Mouse (Mus musculus) CD4-positive, CD25-positive, alpha-beta regulatory T cell, adult 2 months (primary cell): ENCODE data around the gene Trmt1.
A peak's percentile ranks its signal among the peaks of the same experiment; 100 is the strongest.

Experiments
- DNase-seq: peaks from one replicate; pipeline ENCODE4 v3.0.0-alpha.2; 2012; ENCODE audit warnings: low read depth, low spot score

Gene Trmt1

DNA sequence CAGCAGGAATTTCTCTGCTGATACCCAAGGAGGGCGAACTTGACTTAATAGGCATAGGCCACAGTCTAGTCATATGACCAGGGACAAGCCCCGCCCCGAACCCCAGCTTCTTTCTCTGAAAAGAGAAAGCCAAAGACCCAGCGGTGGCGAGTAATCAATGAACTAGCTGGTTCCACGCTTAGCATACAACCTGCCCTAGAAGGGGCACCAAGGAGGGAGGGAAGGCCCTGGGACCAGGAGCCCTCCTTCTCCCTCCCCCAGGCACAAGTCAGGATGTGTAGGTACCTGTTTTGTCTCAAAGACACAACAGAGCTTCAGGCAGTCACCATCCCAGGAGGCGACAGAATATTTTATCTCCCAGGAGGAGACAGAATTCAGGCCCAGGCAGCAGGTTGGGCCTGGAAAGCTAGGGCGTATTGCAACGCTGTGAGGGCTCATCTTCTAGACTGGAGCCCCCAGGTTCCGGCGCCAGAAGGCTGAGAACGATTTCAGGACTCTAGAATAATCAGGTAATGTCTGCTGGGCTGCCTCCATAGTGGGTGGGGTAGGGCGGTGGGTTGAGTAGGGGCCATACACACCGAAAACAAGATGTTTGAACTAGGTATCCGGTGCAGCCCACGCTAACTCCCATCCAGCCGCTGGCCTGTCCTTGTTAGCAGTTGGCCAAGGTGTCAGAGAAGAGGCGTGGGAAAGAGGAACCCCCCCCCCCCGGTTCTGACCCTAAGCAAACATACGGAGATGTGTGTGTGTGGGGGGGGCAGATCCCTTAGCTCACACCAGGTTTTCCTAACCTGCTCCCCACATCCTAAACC is at the start of gene Trmt1:
Trmt1 (plus strand) TSS at position 117 of the 812 bp plus-strand sequence.
- DNase-seq = peak; percentile 57

DNA sequence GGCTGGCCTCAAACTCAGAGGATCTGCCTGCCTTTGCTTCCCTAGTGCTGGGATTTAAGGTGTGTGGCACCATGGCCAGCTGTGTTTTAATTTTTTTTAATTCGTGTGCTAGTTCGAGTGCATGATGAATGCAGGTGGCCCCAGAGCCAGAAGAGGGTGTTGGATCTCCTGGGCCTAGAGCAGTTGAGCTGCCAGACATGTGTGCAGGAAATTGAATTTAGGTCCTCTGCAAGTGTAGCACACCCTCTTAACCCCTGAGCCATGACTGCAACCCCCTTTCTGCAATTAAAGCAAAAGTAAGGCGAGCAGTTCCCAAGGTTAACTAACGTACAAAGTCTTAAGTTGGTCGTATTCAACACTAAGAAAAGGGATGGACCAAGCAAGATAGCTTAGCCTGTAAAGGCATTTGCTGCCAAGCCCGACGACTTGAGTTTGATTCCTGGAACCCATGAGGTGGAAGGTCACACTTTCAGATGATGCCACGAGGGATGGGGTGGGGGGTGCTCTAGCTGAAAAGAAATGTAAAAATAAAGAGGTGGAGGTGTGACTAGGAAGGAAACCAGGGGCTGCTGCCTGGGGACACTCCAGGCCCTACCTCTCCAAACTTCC is 48.1 kb upstream of the Trmt1 start:
- DNase-seq = peak; percentile 43

DNA sequence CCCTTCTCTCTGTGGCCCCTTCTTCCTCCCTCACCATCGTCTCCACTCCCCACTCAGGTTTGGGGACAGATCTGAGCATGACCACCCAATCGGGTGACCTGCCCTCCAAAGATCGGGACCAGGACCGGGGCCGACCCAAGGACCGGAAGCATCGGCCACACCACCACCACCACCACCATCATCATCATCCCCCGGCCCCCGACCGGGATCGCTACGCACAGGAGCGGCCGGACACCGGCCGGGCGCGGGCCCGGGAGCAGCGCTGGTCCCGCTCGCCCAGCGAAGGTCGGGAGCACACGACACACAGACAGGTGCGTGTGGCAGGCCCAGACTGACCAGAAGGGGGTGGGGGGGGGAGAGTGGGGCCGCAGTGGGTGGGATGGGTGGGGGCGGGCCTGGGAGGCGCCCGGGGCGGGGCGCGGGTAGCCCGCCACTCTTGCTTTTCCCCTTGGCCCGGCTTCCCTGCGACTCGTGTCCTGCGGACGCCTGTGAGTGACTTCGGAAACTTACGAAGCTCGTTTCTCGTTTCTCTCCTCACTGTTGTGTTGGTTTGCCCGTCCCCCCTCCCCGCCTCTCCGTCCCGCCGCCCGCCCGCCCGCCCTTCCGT is 47.4 kb upstream of the Trmt1 start:
- DNase-seq = peak; percentile 45

DNA sequence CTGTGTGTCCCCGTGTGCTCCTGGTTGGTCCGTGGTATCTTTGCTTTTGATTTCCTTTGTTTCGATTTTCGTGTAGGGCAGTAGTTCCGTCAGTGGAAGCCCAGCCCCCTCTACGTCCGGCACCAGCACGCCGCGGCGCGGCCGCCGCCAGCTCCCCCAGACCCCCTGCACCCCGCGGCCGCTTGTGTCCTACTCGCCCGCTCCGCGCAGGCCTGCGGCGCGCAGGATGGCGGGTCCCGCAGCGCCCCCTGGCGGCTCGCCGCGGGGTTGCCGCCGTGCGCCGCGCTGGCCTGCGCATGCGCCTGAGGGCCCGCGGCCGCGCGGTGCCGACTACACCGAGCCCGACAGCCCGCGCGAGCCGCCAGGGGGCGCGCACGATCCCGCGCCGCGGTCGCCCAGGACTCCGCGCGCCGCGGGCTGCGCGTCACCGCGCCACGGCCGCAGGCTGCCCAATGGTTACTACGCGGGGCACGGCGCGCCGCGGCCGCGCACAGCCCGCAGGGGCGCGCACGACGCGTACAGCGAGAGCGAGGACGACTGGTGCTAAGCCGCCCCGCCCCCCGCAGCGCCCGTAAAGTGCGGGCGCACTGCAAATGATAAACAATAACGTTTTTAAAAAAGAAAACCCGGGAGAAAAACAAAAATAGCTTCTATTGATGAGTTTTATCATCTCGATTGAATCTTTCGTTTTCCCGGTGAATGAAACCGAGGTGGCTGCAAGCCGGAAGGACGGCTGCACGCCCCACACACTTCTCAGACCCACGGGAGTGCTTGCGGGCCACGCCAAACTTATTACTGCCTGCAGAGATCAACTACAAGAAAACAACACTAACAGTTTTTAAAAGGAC is 46.7 kb upstream of the Trmt1 start:
- peak; percentile 98 for DNase-seq

DNA sequence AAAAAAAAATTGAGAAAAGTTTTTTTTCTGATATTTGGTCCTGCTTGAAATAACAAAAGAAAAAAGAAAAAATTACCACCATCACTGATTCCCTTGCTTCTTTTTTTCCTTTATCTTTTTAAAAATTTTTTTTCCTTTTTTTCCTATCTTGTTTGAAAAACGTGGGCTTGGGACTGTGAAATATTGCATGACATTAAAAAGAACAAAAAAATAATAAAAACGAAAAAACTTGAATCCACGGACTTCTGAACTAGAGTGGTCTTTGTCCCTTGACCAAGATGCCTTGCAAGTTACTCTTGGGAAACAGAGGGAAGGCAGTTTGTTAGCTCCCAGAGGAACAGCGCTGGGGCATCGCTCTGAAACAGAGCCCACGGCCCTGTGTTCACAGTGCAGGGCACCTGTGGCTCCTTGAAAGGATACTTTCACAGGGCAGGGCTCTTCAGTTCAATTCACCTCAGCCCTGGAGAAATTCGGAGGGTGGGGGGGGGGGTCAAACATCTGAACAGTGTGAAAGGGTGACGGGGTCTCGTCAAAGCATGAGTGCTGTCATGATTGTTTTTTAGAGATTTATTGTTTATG is 46.0 kb upstream of the Trmt1 start:
- DNase-seq = peak; percentile 20

DNA sequence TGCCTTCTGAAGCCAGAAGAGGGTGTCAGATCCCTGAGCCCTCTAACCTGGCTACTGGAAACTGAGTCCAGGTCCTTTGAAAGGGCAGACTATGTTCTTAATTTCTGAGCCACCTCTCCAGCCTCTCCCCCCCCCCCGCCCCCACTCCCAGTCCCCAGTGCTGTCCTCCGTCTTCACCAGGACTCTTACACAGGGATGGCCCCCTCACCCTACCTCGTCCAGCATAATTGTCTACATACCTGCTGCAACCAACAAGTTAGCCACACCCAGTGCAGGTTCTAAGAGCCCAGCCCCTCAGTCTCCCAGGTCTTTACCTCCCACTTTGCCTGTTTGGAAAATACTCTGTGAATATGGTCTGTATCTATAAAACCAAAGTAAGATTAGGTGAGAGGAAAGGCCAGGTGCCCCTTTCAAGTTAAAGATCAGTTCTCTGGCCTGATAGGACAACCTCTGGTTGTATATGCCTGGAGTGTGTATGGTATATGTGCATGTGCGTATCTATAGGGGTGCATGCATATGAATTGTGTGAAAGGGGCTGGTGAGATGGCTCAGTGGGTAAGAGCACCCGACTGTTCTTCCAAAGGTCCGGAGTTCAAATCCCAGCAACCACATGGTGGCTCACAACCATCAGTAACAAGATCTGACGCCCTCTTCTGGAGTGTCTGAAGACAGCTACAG is 45.4 kb upstream of the Trmt1 start:
- peak; percentile 25 for DNase-seq

DNA sequence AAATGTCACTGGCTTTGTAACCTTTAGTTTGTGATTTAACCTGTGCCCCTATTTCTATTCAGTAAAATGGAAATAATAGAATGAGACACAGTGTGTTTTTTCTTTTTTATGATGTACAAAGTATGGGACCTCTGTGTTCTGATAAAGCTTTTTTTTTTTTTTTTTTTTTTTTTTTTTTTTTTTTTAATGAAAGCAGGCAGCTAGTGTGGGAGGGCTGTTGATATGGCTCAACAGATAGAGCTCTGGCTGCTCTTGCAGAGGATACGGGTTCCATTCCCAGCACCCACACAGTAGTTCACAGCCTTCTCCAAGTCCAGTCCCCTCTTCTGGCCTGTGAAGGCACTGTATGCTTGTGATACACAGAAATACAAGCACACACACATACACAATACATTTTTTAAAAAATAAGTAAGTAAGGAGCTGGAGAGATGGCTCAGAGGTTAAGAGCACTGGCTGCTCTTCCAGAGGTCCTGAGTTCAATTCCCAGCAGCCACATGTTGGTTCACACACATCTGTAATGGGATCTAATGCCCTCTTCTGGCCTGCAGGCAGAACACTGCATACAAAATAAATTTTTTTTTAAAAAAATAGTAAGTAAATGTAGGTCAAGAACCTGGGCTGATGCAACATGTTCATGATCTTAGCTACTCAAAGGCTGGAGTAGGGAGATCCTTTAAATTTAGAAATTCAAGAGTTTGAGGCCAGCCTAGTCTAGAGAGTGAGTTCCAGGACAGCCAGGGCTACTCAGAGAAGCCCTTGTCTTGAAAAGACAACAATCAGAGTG is 44.3 kb upstream of the Trmt1 start:
- no peak for DNase-seq

DNA sequence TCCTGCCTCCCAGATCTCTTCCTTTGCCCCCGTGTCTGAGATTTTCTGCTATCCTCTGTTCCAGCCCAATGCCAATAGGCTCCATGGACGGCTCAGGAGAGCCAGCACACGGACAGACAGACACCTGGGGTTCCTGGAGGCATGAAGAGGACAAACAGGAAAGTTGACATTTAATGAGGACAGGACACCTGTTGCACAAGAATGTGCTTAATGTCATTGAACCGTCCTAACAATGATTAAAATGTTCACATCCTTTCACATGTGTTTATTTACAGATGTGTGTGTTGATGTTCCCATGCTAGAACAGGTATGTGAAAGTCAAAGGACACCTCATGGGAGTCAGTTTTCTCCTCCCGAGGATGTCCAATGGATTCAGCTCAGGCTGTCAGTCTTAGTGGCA is 43.1 kb upstream of the Trmt1 start:
- no peak for DNase-seq

DNA sequence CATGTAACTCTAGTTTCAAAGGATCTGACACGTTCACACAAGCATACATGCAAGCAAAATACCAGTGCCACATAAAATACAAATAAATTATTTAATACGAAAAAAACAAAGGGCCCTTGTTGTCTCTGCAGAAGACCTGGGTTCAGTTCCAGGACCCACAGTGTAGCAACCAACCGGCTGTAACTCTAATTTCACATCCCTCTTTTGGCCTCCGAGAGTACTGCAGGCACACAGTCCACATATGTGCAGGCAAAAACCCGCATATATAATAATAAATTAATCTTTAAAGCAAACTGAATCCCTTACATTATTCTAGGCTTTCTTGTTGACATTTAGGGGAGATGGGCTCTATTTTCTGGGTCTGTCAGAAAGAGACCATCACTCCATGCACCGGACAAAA is 39.3 kb upstream of the Trmt1 start:
- DNase-seq = no peak

DNA sequence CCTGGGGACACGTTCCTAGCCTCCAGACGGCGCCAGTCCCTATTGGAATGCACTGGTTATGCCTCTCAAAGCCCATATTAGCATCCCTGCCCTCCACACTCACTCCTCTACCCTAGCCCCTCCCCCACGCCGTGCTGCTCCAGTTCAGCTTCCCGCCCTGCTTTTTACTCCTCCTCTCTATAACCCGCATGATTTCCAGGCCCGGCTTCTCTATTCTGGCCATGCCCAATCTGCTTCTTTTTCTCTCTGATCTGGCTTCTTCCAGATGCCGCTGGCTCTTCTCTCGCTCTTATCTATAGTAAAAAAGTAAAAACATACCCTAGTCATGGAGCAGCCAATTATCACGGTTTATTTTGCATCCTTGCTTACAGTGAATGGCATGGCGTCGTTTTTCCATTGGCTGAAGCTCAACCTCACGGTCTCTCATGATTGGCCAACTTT is 38.6 kb upstream of the Trmt1 start:
- no peak for DNase-seq

DNA sequence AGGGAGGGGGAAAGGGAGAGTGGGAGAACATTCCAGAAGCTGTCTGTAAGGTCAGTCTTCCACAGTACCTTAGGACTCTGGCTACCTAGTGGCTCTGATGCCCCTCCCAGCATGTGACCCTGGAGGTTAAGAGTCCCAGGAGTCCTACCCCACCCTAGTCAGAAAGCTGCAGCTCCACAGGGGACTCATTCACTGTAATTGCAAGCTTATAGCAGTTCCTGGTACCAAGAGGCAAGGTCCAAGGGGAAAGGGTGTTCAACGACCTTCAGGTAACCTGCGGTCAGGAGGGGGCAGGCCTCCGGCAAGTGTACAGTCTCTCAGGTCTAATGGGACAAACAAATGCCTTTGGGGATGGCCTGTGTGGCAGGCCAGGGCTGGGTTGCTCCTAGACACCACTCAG is 35.9 kb upstream of the Trmt1 start:
- DNase-seq = no peak

DNA sequence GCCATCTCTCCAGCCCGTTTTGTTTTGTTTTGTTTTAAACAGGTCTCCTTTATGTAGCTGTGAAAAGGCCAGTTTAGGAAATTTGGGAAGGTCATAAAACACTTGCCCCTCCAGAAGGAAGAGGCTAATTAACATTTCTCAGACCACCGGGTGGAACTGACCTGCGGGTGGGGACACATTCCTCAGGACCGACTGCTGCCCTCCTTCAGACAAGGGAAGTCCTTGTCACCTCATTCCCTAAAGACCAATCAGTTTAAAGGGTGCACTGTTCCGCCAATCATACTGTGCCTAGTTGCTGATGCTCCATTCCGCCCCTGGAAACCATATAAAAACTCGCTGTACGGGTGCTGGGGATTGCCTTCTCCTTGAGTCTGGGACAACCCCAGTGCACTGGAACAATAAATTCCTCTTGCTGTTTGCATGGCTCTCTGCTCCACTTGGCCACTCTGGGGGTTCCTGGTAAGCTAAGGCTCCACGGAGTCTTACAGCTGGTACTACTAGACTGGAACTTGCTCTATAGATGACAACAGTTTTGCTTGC is 32.9 kb upstream of the Trmt1 start:
- DNase-seq = no peak

DNA sequence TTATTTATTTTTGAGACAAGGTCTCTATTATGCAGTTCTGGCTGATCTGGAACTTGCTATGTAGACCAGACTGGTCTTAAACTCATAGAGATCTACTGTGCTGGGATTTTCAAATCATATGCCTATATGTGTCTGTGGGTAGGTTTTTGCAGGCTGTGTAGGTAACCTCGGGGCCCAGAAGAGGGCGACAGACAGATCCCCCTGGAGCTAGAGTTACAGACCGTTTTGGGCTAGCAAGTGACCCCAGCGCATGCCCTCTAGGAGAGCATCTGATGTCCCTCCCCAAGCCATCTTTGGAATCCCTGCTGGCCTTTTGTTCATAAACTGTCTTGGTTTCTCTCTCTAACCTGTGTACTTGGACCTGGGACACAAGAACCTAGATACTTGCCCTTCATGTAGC is 31.5 kb upstream of the Trmt1 start:
- DNase-seq = peak; percentile 44

DNA sequence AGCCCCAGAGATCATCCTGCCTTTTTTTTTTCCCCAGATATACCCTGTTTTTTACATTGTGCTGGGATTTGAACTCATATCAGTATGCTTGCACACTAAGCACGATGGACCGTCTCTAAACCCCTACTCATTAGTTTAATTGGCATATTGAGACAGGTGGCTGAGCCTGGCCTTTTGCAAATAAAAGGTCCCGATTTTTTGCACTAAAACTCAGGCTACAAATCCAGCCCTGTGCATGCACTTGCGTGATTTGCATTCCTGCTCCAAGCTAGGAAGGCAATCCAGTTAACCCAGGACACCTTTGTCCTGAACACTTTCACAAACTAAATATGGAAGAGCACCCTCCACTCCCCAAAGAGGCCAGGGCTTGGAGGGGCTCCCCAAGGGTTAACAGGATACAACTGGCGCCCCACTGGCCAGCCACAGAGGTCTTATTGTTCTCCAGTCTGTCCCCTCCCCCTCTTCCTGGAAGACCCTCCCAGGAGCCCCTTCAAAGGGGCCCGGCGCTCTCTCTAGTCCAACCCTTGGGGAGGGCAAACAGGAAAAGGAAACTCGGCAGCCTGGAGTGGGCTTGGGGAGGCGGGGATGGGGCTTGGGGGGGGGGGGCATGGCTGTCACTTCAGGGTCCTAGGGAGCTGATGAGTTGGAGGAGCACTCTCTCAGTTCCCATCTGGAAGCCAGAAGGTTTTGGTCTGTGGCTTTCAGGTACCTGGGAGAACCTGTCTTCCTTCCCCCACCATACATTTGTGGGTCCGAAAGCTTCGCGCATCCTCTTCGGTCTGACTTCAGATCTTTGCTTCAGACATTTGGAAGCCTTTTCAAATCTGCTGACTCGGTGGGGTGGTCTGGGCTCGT is 30.5 kb upstream of the Trmt1 start:
- DNase-seq = no peak

DNA sequence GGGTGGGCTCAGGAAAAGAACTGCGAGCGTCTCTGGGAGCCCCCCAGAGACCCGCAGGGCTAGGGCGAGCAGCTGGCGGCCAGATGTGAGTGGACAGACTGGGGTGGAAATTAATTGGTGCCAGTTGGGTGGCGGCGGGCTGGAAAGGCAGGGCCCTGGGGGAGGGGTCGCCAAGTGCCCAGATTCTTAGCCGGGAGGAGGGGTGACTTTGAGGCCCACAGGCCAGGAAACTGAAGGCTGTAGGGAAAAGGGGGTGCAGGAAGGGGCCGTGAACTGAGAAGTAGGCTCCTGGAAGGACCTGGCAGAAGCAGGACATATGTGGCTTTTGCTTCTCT is 29.9 kb upstream of the Trmt1 start:
- DNase-seq = no peak

DNA sequence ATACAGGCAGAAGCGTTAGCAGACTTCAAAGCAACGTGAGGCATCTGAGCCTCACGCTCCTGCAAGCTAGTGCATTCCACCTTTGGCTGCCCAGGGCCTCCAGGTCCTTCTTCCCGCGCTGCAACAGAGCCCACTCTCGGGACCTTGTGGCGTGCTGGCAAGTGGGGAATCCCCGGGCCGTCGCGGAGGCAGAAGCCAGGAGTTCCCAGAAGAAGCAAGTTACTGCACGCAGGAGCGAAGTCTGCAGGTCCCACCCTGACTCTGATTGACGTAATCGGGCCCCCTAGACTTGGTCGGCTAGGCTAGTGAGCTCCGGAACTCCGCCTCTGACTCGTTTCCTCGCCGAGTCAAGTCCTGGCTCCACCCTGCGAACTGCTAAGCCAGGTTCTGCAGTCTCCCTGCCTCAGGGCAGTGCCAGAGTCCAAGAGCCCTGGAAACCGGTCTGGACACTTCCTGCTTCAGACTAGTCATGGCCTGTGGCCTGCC is 29.4 kb upstream of the Trmt1 start:
- DNase-seq = peak; percentile 86

DNA sequence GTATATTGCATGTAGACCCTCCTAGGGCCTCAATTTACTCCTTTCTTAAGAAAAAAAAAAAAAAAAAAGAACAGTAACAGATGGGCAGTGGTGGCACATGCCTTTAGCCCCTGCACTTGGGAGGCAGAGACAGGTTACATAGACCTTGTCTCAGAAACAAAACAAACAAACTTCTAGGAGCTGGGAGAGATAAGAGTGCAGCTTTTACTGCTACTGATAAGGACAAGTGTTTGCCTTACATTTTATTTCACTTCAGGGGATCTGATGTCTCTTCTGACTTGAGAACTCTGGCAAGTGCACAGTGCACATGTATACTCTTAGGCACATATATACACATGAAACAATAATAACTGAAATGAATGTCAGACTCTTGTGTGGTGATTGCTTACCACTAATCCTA is 28.9 kb upstream of the Trmt1 start:
- no peak for DNase-seq

DNA sequence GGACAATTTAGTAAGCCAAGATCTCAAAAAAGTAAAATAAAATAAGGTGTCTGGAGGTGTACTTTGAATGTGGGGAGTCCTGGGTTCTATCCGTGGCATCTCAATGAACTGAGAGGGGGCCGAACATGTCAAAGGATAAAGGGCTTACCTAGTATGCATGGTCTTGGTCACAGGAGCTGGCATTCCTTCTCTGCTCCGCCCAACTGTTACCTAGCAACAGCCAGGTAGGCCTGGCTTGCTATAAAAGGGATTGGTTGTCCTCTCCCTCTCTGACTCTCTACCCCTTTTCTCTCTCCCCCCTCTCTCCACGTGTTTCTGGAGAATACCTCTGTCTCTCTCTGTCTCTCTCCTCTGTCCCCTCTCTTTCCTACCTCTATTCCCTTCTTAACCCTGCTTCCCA is 28.4 kb upstream of the Trmt1 start:
- no peak for DNase-seq

DNA sequence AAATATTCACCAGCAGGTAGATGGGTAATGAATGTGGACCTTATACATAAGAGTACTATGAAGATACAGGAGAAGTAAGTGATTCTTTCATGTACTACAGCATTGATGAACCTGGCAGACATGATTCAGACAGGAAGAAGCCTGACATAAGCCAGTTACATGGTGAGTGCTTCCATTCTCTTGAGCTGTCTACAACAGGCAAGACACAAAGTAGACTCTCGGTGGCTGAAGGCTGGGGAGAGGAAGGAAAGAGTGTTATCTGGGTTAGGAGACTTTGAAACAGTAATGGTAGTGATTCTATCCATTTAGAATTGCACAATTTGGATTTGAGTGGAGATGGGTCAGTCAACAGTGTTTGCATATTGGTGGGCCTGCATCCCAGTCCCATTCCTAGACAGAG is 27.2 kb upstream of the Trmt1 start:
- DNase-seq = peak; percentile 44
